Mouse (Mus musculus) midbrain, embryonic 16.5 days (tissue): ENCODE measurements around the gene Fhad1. TPM values are rescaled to one million over a fixed set of nuclear protein-coding genes. Genes with fewer than 3 reads are reported as not detected.

Experiments
- ATAC-seq: fragments of 200-750 bp; cut with Nextera tagmentation; 2 replicates; pipeline ENCODE4 v1.8.0; 2017; ENCODE audit warnings: moderate TSS enrichment
- H3K27ac ChIP-seq: fragments of 300-500 bp; sonication (generic); 2 replicates; pipeline ENCODE4 v1.5.1; 2014; ENCODE audit warnings: mild to moderate bottlenecking, low read length, mixed read lengths
- H3K27me3 ChIP-seq: fragments of 300-500 bp; sonication (generic); 2 replicates; pipeline ENCODE4 v1.6.1; 2014; ENCODE audit warnings: low read depth, low read length, mixed read lengths; ENCODE audit not compliant: control insufficient read depth, insufficient read depth
- H3K36me3 ChIP-seq: fragments of 300-500 bp; sonication (generic); 2 replicates; pipeline ENCODE4 v1.6.1; 2014; ENCODE audit warnings: mild to moderate bottlenecking, low read length, moderate library complexity, mixed read lengths; ENCODE audit not compliant: control insufficient read depth, insufficient read depth
- H3K4me1 ChIP-seq: fragments of 300-500 bp; sonication (generic); 2 replicates; pipeline ENCODE4 v1.6.1; 2014; ENCODE audit warnings: mild to moderate bottlenecking, low read length, mixed read lengths; ENCODE audit not compliant: control insufficient read depth, insufficient read depth
- H3K4me2 ChIP-seq: fragments of 300-500 bp; sonication (generic); 2 replicates; pipeline ENCODE4 v1.6.1; 2014; ENCODE audit warnings: mild to moderate bottlenecking, low read length, mixed read lengths
- H3K4me3 ChIP-seq: fragments of 300-500 bp; sonication (generic); 2 replicates; pipeline ENCODE4 v1.5.1; 2014; ENCODE audit warnings: low read depth, mild to moderate bottlenecking, low read length, moderate library complexity, mixed read lengths
- H3K9ac ChIP-seq: fragments of 300-500 bp; sonication (generic); 2 replicates; pipeline ENCODE4 v1.6.1; 2014; ENCODE audit warnings: low read depth, low read length, mixed read lengths
- H3K9me3 ChIP-seq: fragments of 300-500 bp; sonication (generic); replicated peaks from 2 replicates; pipeline ENCODE4 v1.6.1; 2014; ENCODE audit warnings: mild to moderate bottlenecking, low read length, mixed read lengths; ENCODE audit not compliant: control insufficient read depth, poor library complexity, severe bottlenecking
- WGBS: fragments of 180-500 bp; shearing (Covaris S2); extraction: QIAGEN DNeasy Blood & Tissue Kit; methylation state at CpG from one replicate; pipeline ENCODE4 v1.1.7; 2014; 5-methylcytosine and 5-hydroxymethylcytosine counted together
- polyA plus RNA-seq: library from polyadenylated mRNA; unstranded; fragments of >200 nt; fragmentation: Nextera tagmentation; extraction: Ambion mirVana; gene quantifications from 2 replicates; pipeline ENCODE4 v1.2.1, GENCODE M21; 2015

Gene Fhad1
- polyA plus RNA-seq, 1 experiment from 2014 or later, result 5.3 TPM

GRCm38 (mm10) chr4:141871909-141872308, 143.0 kb downstream of the Fhad1 start:
- WGBS, result 44% methylated on average over 9 of the region's 9 CpGs
- H3K4me2 ChIP-seq, result peak overlapping the region; percentile 94
- H3K27me3 ChIP-seq, result no peaks in the 10 kb centered on the region
- peaks cover 49% of the 10 kb centered on the region for H3K4me1 ChIP-seq
- H3K9ac ChIP-seq, result peak overlapping the region; percentile 48
- H3K9me3 ChIP-seq, result no peaks in the 10 kb centered on the region
- peak overlapping the region; percentile 72 for H3K27ac ChIP-seq
- no peaks in the 10 kb centered on the region for H3K36me3 ChIP-seq
- no peak for ATAC-seq
- peak overlapping the region; percentile 83 for H3K4me3 ChIP-seq

GRCm38 (mm10) chr4:141871333-141871725, 143.6 kb downstream of the Fhad1 start:
- no peak overlapping the region for H3K4me3 ChIP-seq
- WGBS, result 93% methylated on average over 3 of the region's 3 CpGs
- peaks cover 52% of the 10 kb centered on the region for H3K4me1 ChIP-seq

GRCm38 (mm10) chr4:141870666-141871332, 144.1 kb downstream of the Fhad1 start:
- no peak overlapping the region for H3K4me3 ChIP-seq
- H3K9ac ChIP-seq, result no peak overlapping the region
- no peak overlapping the region for H3K4me2 ChIP-seq
- H3K27ac ChIP-seq, result no peak overlapping the region
- H3K9me3 ChIP-seq, result no peaks in the 10 kb centered on the region
- no peak for ATAC-seq
- H3K27me3 ChIP-seq, result no peaks in the 10 kb centered on the region
- peaks cover 52% of the 10 kb centered on the region for H3K4me1 ChIP-seq
- 64% methylated on average over 11 of the region's 11 CpGs for WGBS
- no peaks in the 10 kb centered on the region for H3K36me3 ChIP-seq

More at GRCm38 (mm10) chr4:141871333-141871725, 143.6 kb downstream of the Fhad1 start:
- Histone ChIP-seq H3K27ac (peak overlapping the region; percentile 72; the same call in 1 of the 2 replicates), H3K4me2 (peak overlapping the region; percentile 94), H3K9me3 (no peaks in the 10 kb centered on the region), H3K36me3 (no peaks in the 10 kb centered on the region), H3K9ac (no peak overlapping the region), H3K27me3 (no peaks in the 10 kb centered on the region)
- no peak for ATAC-seq

GRCm38 (mm10) chr4:141869436-141870215, 145.3 kb downstream of the Fhad1 start:
- peaks cover 48% of the 10 kb centered on the region for H3K4me1 ChIP-seq
- H3K4me2 ChIP-seq, result no peak overlapping the region
- no peak overlapping the region for H3K9ac ChIP-seq
- H3K9me3 ChIP-seq, result no peaks in the 10 kb centered on the region
- no peak overlapping the region for H3K27ac ChIP-seq
- H3K36me3 ChIP-seq, result no peaks in the 10 kb centered on the region
- no peak for ATAC-seq
- WGBS, result 90% methylated on average over 5 of the region's 5 CpGs
- no peaks in the 10 kb centered on the region for H3K27me3 ChIP-seq
- no peak overlapping the region for H3K4me3 ChIP-seq

- H3K9ac ChIP-seq, result no peak overlapping the region
- H3K36me3 ChIP-seq, result no peaks in the 10 kb centered on the region
- H3K27me3 ChIP-seq, result no peaks in the 10 kb centered on the region
- ATAC-seq, result no peak
- no peak overlapping the region for H3K4me3 ChIP-seq
- no peaks in the 10 kb centered on the region for H3K9me3 ChIP-seq
- 78% methylated on average over 10 of the region's 10 CpGs for WGBS
- H3K4me1 ChIP-seq, result peaks cover 37% of the 10 kb centered on the region
- 0 out of 2 replicates have a peak overlapping the region, but pooled peaks have one; percentile 73 for H3K27ac ChIP-seq
- H3K4me2 ChIP-seq, result no peak overlapping the region
Observed at GRCm38 (mm10) chr4:141868051-141868450, 146.8 kb downstream of the Fhad1 start.

- peak overlapping the region; percentile 73 for H3K27ac ChIP-seq
- ATAC-seq, result peak; percentile 38
- peaks cover 32% of the 10 kb centered on the region for H3K4me1 ChIP-seq
- 27% methylated on average over 4 of the region's 4 CpGs for WGBS
- H3K9me3 ChIP-seq, result no peaks in the 10 kb centered on the region
- no peaks in the 10 kb centered on the region for H3K27me3 ChIP-seq
- no peaks in the 10 kb centered on the region for H3K36me3 ChIP-seq
- no peak overlapping the region for H3K9ac ChIP-seq
- peak overlapping the region; percentile 7; the same call in 1 of the 2 replicates for H3K4me2 ChIP-seq
- no peak overlapping the region for H3K4me3 ChIP-seq
Observed at GRCm38 (mm10) chr4:141867498-141867897, 147.4 kb downstream of the Fhad1 start.

GRCm38 (mm10) chr4:141866933-141867490, 147.9 kb downstream of the Fhad1 start:
- no peak overlapping the region for H3K9ac ChIP-seq
- H3K4me1 ChIP-seq, result peaks cover 27% of the 10 kb centered on the region
- H3K4me3 ChIP-seq, result no peak overlapping the region
- WGBS, result 19% methylated on average over 10 of the region's 10 CpGs
- H3K27me3 ChIP-seq, result no peaks in the 10 kb centered on the region
- H3K9me3 ChIP-seq, result no peaks in the 10 kb centered on the region
- peak overlapping the region; percentile 73 for H3K27ac ChIP-seq
- no peak for ATAC-seq
- H3K36me3 ChIP-seq, result no peaks in the 10 kb centered on the region; the same call in 1 of the 2 replicates
- H3K4me2 ChIP-seq, result peak overlapping the region; percentile 7; the same call in 1 of the 2 replicates

GRCm38 (mm10) chr4:141865600-141865999, 149.3 kb downstream of the Fhad1 start:
- H3K27me3 ChIP-seq, result no peaks in the 10 kb centered on the region
- no peak overlapping the region for H3K27ac ChIP-seq
- WGBS, result 91% methylated on average over 5 of the region's 5 CpGs
- ATAC-seq, result no peak
- no peak overlapping the region for H3K9ac ChIP-seq
- H3K4me3 ChIP-seq, result no peak overlapping the region
- H3K9me3 ChIP-seq, result no peaks in the 10 kb centered on the region
- no peaks in the 10 kb centered on the region; the same call in 1 of the 2 replicates for H3K36me3 ChIP-seq
- no peak overlapping the region for H3K4me2 ChIP-seq
- peaks cover 14% of the 10 kb centered on the region for H3K4me1 ChIP-seq
